Mouse (Mus musculus) inflammation-experienced regulatory T-cells, adult 6 months (primary cell): Measurements from ENCODE around the gene Sike1. TPM values are rescaled to one million over a fixed set of nuclear protein-coding genes. Genes with fewer than 3 reads are reported as not detected.

ENCODE experiments used
- ATAC-seq: one replicate; pipeline ENCODE4 v1.8.0; 2017
- polyA plus RNA-seq, 3 experiments: library from polyadenylated mRNA; unstranded; fragments of 100-300 nt; shearing (Covaris generic); gene quantifications; one replicate each; pipeline ENCODE4 v1.2.1; 2017

The Sike1 gene
- polyA plus RNA-seq, 3 experiments from 2014 or later: 49.0 to 127 (median 51.8) TPM

DNA sequence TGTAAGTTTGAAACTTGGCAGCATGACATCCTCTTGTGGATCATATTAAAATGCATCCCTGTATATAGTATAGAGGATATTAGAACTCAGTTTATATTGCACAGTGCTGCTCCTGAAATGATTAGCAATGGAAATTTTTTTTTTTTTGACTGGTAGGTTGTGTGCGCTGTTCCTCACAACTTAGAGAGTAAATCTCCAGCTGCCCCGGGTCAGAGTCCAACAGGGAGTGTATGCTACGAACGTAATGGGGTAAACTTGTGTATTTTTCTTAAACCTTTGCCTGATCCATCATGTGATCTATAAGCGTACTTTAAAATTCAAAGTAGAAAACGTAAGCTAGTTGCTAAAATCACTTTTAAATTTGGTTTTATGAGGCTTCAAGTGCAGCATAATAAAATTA, 44.8 kb downstream of the Sike1 start:
- ATAC-seq: no peak

- ATAC-seq: no peak
Observed at GRCm38 (mm10) chr3:103040861-103041379, 45.4 kb downstream of the Sike1 start.

DNA sequence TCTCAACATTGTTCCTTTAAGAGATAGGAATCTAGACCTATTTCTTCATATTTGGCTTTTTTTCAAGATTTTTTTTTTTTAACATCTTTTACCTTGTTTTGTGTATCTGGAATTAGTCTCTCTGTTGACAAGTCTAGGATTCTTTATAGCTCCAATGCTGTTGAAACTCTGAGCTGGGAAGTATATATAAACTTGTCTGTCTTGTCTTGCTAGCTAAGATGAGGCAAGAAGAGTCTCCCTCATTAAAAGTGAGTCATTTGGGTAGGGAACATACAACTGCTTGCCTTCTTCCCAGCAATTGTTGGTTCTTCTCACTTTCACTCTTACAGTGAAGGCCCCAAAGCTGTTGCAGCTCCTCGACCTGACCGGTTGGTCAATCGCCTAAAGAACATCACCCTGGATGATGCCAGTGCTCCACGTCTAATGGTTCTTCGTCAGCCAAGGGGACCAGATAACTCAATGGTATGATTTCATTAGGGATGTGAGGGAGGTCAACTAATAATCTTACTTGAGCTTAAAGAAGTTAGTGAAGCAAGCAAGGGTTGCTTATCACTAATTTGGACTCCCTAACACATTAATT, 60.6 kb downstream of the Sike1 start:
- ATAC-seq: no peak

DNA sequence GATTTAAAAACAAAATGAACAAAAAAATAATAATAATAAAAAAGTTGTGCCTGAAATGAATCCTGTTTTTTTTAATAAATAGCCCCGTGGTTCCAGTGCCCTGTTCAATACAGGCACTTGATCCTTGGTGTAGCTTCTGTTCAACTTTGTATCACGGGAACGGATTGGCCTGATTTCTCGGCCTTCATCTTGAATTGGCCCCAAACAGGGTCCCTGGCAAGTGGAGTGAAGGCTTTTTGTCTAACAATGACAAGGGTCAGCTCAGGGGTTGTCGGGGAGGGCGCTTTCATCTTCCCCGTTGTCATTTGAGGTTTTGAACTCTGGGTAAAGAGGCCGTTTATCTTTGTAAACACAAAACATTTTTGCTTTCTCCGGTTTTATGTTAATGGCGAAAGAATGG, 62.2 kb downstream of the Sike1 start:
- peak; percentile 7 for ATAC-seq

Other genes with a start within 250 kb of the Sike1 start
- gene Tshb, start 213.0 kb upstream of the Sike1 start, polyA plus RNA-seq: under 1 TPM in 1 of 3 experiments, not detected in 2; 0.54 TPM
- not detected for gene Sycp1, start 59.6 kb upstream of the Sike1 start, polyA plus RNA-seq
- gene Nr1h5, start 31.6 kb upstream of the Sike1 start, polyA plus RNA-seq: not detected
- 100 to 1,000 TPM; 511 to 704 (median 664) TPM for gene Csde1, start 24.7 kb downstream of the Sike1 start, polyA plus RNA-seq
- 100 to 1,000 TPM in 1 of 3 experiments, 10 to 100 TPM in 2; 97.0 to 127 (median 97.6) TPM for gene Nras, start 62.6 kb downstream of the Sike1 start, polyA plus RNA-seq
- 1 to 10 TPM in 1 of 3 experiments, under 1 TPM in 1, not detected in 1; 0.63 to 1.0 TPM for gene Ampd1, start 78.3 kb downstream of the Sike1 start, polyA plus RNA-seq
- gene Dennd2c, start 106.9 kb downstream of the Sike1 start, polyA plus RNA-seq: 1 to 10 TPM in 2 of 3 experiments, under 1 TPM in 1; 0.24 to 1.4 (median 1.1) TPM
- gene Bcas2, start 175.9 kb downstream of the Sike1 start, polyA plus RNA-seq: 100 to 1,000 TPM; 112 to 144 (median 131) TPM